Mouse (Mus musculus): Measurements from ENCODE around the gene Stx7. TPM values are rescaled to one million over a fixed set of nuclear protein-coding genes. Genes with fewer than 3 reads are reported as not detected.

Stx7 gene
- polyA plus RNA-seq, 1 experiment, result 228 TPM

DNA sequence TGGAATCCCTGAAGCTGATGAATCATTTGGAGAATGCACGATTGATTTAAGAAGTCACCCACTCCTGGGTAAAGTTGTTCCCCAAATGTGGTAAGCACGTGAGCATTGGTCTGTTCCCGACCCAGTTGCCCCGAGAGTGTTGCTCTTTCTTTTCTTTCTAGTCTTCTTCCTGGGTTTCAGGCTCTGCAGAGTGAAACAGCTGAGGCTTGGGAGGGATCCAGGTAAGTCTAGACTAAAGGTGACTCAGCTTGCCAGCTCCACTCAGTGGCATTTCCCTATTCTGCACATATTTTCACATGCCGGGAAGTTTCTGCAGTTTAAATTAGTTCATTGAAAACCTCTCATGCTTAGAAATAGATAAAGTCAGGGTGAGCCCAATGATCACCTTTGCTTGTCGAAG lies 61.0 kb downstream of the Stx7 start:
- H3K36me3 ChIP-seq (replicated peaks; ENCODE audit: low read length), result no peaks in the 10 kb centered on the region
- no peaks in the 10 kb centered on the region for H3K27me3 ChIP-seq (replicated peaks)
- no peak for TF ChIP-seq GATA1 (IDR thresholded peaks at IDR 0.05; ENCODE audit: borderline replicate concordance, low read length)
- no peak for TF ChIP-seq FLI1 (IDR thresholded peaks at IDR 0.05; ENCODE audit: low read length)
- H3K4me3 ChIP-seq (replicated peaks), result no peak overlapping the region
- H3K4me1 ChIP-seq, result no peaks in the 10 kb centered on the region
- no peaks in the 10 kb centered on the region for H3K9me3 ChIP-seq

DNA sequence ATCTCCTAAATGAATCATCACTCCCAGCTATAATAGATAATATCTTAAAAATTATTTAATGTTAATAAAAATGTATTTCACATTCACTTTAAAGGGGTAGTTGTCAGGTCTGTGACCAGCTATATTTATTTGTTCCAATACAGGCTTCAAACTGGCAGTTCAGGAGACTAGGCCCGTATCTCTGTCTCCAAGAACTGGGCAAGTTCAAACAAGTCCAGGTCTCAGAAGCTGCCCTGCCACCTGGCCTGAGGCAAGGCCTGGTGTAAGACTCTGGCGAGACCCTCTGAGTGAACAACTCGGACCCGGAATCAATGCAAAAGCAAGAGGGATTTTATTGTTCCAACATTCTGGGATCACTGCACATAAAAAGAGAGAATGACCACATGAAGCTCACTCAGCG lies 64.2 kb downstream of the Stx7 start:
- H3K4me3 ChIP-seq (replicated peaks), result no peak overlapping the region
- no peaks in the 10 kb centered on the region for H3K36me3 ChIP-seq (replicated peaks; ENCODE audit: low read length)
- H3K27me3 ChIP-seq (replicated peaks), result no peaks in the 10 kb centered on the region
- no peaks in the 10 kb centered on the region for H3K4me1 ChIP-seq
- no peaks in the 10 kb centered on the region for H3K9me3 ChIP-seq
- TF ChIP-seq FLI1 (IDR thresholded peaks at IDR 0.05; ENCODE audit: low read length), result no peak
- no peak for TF ChIP-seq GATA1 (IDR thresholded peaks at IDR 0.05; ENCODE audit: borderline replicate concordance, low read length)

DNA sequence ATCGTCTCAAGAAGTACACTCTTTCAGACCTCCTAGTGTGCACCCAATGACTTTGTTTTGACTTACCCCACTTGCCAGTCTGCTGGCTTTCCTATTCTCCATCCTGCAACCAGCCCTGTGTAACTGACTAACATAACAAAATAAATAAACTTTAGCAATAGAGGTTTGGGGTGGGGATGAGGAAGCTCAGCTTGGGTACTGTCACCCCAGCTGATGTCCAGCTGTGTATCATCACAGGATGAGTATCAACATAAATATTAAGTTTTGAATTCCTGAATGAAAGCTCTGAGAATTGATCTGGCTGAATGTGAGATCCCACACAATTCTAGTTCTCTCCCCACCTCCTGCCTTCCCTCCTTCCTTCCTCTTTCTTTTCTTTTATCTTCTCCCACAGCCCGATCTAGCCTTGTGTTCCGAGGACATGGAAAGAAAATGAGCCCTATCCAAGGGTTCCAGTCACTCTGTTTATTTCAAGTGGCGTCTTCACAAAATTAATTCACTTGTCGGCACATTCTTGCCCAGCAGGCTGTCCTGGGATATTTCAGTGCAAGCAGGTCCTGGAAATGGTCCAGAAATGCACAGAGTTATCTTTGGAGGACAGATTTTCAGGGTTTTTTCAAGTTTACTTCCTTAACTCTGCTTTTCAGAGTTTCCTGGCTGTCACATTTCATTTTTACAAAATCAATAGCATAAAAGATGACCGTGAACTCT lies 68.6 kb downstream of the Stx7 start:
- H3K4me1 ChIP-seq, result 0 out of 2 replicates have a peak, but pooled peaks cover under 1% of the 10 kb centered on the region
- H3K4me3 ChIP-seq (replicated peaks), result no peak overlapping the region
- H3K36me3 ChIP-seq (replicated peaks; ENCODE audit: low read length), result no peaks in the 10 kb centered on the region
- no peak for TF ChIP-seq FLI1 (IDR thresholded peaks at IDR 0.05; ENCODE audit: low read length)
- no peaks in the 10 kb centered on the region for H3K9me3 ChIP-seq
- peaks cover 19% of the 10 kb centered on the region for H3K27me3 ChIP-seq (replicated peaks)

DNA sequence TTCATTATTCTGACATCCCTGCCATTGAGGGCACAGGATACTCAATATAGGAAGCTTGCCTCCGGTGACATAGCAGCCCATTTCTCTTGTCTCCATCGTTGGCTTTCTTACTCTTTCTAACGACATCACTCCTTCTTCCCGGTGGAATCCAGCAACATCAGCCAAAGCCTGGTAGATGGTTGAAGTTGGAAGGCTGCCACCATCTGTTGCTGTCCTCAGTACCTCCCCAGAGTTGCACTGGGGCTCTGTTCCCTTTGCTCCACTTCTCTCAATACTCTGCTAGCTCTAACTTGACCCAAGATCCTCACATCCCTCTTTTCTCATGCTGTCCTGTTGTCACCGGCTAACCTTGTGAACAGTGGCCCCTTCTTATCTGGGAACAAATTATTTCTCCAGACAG lies 71.8 kb downstream of the Stx7 start:
- H3K4me1 ChIP-seq, result peaks cover 13% of the 10 kb centered on the region
- peaks cover 43% of the 10 kb centered on the region for H3K27me3 ChIP-seq (replicated peaks)
- H3K9me3 ChIP-seq, result peaks cover 4% of the 10 kb centered on the region; the same call in 1 of the 2 replicates
- no peak for TF ChIP-seq FLI1 (IDR thresholded peaks at IDR 0.05; ENCODE audit: low read length)
- no peak for TF ChIP-seq GATA1 (IDR thresholded peaks at IDR 0.05; ENCODE audit: borderline replicate concordance, low read length)
- no peaks in the 10 kb centered on the region for H3K36me3 ChIP-seq (replicated peaks; ENCODE audit: low read length)
- H3K4me3 ChIP-seq (replicated peaks), result no peak overlapping the region

DNA sequence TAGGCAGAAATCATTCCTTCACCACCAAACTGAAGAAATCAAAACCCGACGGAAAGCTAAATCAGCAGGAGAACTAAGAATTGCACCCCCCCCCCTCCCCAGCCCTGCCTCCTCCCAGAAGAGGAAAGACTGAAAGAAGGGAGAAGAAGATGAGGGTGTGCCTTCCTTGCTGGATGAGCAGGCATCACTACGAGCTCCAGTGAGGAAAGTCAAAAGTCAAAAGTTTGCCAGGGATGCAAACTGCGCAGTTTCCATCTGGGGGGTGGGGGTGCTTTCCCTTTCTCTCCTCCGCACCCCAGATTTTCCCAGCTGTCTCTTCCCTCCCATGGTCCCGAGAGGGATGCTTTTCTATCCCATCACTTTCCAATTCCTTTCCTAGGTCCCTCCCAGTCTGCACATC lies 73.8 kb downstream of the Stx7 start:
- peaks cover 4% of the 10 kb centered on the region; the same call in 1 of the 2 replicates for H3K9me3 ChIP-seq
- H3K27me3 ChIP-seq (replicated peaks), result peaks cover 47% of the 10 kb centered on the region
- peaks cover 13% of the 10 kb centered on the region for H3K4me1 ChIP-seq
- no peaks in the 10 kb centered on the region for H3K36me3 ChIP-seq (replicated peaks; ENCODE audit: low read length)
- TF ChIP-seq GATA1 (IDR thresholded peaks at IDR 0.05; ENCODE audit: borderline replicate concordance, low read length) (no peak), FLI1 (IDR thresholded peaks at IDR 0.05; ENCODE audit: low read length) (no peak)
- peak overlapping the region; percentile 89 for H3K4me3 ChIP-seq (replicated peaks)

DNA sequence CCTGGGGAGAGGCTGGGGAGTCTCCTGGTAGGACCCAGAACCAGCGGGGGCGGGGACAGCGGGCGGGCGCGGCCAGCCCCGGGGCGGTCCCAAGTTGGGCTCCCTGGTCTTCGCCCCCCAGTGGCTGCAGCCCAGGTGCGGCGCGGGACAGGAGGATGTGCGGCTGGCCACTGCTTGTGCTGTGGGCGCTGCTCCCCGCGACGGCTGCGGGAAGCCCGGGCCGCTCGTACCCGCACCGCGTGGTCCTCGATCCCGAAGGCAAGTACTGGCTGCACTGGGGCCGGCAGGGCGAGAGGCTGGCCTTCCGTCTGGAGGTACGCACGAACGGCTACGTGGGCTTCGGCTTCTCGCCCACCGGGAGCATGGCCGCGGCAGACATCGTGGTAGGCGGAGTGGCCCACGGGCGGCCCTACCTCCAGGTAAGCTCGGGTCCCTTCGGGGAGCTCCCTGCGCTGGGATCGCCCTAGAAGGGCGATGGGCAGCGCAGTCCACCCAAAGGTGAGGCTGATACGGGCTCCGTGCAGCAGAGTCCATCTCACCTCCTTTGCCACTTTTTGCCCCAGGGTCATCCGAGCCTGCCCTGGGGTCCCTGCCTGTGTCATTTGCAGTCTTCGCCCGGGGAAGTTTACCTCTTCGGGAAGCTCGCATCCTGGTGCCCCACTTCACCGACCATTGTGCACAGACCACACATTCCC lies 74.5 kb downstream of the Stx7 start, which contains the start of gene Moxd1:
TSS of gene Moxd1 (plus strand) at position 69 of the 695 bp plus-strand sequence.
- Histone ChIP-seq H3K4me3 (replicated peaks) (peak within 1 kb of the TSS; percentile 89), H3K27me3 (replicated peaks) (peaks cover 50% of the 10 kb centered on the region), H3K36me3 (replicated peaks; ENCODE audit: low read length) (no peaks in the 10 kb centered on the region), H3K9me3 (peaks cover 4% of the 10 kb centered on the region; the same call in 1 of the 2 replicates), H3K4me1 (peaks cover 13% of the 10 kb centered on the region)
- TF ChIP-seq GATA1 (IDR thresholded peaks at IDR 0.05; ENCODE audit: borderline replicate concordance, low read length) (no peak), FLI1 (IDR thresholded peaks at IDR 0.05; ENCODE audit: low read length) (no peak)

DNA sequence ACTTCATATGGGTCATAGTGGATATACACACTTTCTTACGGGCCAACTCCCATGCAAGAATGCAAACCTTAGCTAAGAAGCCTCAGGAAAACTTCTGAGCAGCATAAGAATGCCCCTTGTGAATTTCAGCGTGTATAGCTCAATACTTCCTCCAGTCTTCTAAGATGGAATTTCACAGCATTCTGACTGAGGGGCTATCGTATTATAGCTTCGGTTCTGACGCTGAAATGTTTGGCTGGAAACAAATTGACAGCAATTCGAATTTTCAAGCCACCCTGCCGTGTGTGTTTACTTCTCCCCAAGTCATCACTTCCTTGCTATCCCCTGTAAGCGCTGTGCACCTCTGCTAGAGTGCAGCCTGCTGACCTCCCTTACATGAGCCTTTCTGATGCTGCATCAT lies 75.5 kb downstream of the Stx7 start:
- TF ChIP-seq FLI1 (IDR thresholded peaks at IDR 0.05; ENCODE audit: low read length) (no peak), GATA1 (IDR thresholded peaks at IDR 0.05; ENCODE audit: borderline replicate concordance, low read length) (no peak)
- no peaks in the 10 kb centered on the region for H3K36me3 ChIP-seq (replicated peaks; ENCODE audit: low read length)
- H3K4me3 ChIP-seq (replicated peaks), result no peak overlapping the region
- H3K4me1 ChIP-seq, result peaks cover 13% of the 10 kb centered on the region
- peaks cover 49% of the 10 kb centered on the region for H3K27me3 ChIP-seq (replicated peaks)
- peaks cover 4% of the 10 kb centered on the region; the same call in 1 of the 2 replicates for H3K9me3 ChIP-seq

DNA sequence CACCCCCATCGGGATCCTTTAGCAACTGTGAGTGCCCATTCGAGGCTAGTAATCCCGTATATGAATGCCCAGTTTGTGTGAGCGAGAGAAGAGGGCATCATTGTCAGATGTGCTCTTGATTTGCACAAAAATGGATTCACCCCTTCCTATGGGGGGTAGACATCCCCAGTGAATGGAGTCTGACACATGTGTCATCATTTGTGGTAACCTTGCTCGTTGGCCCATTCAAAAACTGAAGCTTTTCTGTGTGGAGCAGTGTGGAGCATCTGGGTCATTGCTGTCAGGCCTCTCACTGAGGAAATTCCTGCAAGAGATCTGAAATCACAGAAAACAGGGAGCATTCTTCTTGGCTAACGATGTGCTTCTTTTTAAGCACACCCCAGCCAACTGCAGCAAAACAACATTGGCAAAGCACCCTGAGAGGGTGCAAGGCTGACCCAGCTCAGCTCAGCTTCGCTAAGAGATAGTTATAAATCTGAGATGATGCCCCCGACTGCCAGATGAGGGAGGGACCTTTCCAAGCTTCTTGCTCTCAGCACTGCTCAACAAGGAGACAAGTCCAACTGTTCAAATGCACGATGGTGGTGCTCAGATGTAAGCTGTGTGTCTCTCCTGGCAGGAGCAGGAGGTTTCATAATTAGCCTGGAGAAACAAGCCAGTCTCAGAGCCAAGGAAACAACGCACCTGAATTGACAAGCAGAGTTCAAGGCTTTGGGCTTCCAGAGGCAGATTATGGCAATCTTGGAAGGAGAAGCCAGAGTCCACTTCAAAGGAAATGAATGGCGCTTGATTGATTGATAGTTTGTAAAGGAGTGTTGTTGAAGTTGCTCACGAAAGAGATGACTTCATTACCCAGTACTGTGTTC lies 79.4 kb downstream of the Stx7 start:
- Histone ChIP-seq H3K4me3 (replicated peaks) (no peak overlapping the region), H3K4me1 (peaks cover 4% of the 10 kb centered on the region), H3K27me3 (replicated peaks) (peaks cover 23% of the 10 kb centered on the region), H3K9me3 (peaks cover 3% of the 10 kb centered on the region; the same call in 1 of the 2 replicates), H3K36me3 (replicated peaks; ENCODE audit: low read length) (no peaks in the 10 kb centered on the region)
- TF ChIP-seq FLI1 (IDR thresholded peaks at IDR 0.05; ENCODE audit: low read length) (no peak), GATA1 (IDR thresholded peaks at IDR 0.05; ENCODE audit: borderline replicate concordance, low read length) (no peak)

DNA sequence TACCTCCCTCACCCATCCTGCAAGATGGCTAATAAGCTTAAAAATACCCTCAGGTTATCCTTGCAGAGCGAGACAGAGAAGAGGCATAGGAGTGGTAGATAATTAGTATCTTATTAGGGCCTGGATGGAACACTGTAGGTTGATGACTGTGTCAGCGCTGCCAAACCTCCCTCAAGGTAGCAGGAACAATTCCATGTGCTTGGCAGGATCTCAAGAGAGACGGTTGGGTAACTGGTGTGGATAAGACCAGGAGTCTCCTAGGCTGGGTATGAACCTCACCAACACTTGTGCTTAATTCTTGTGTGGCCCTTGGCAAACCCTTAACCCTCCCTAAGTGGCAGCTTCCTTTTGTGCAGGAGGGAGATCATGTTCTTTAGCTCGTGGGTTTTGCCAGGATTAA lies 83.2 kb downstream of the Stx7 start:
- Histone ChIP-seq H3K4me3 (replicated peaks) (no peak overlapping the region), H3K36me3 (replicated peaks; ENCODE audit: low read length) (no peaks in the 10 kb centered on the region), H3K4me1 (no peaks in the 10 kb centered on the region), H3K27me3 (replicated peaks) (peaks cover 2% of the 10 kb centered on the region), H3K9me3 (no peaks in the 10 kb centered on the region)
- TF ChIP-seq GATA1 (IDR thresholded peaks at IDR 0.05; ENCODE audit: borderline replicate concordance, low read length) (no peak), FLI1 (IDR thresholded peaks at IDR 0.05; ENCODE audit: low read length) (no peak)
